Mouse (Mus musculus) cerebellum, adult 11 months (tissue): Measurements from ENCODE around the gene Slc4a3.

Source experiments
- DNase-seq: peaks from one replicate; pipeline ENCODE4 v3.0.0; 2022

Gene Slc4a3

DNA sequence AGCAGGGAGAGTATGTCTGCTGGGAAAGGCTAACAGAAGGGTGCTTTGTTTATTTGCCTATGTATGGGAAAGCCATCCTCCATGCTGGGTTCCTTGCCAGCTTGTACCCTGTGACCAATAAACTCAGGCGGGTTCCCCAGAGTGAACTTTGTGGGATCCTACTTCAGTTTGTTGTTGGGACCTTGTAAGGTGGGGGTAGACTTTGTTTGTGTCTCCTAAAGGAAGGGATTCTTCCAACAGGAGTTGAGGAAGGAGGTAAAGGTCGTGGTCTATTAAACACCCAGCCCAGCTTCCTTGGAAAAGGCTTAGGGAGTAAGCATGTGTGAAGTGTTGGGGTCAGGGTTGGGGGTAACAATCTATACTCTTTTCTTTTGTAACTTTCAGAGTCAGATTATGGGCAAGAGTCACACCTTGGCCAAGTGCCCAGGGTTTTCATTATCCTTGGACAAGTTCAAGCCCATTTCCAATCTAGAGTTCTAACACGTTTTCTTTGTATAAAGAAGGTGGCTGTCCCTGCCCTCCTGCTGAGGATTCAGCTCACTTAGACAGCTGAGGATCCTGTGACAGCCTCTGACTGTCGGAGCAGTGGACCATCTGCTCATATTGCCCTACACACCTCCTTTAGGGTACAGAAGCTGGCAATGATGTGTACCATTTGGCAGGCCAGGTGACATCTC is 15.3 kb downstream of the Slc4a3 start:
- DNase-seq: no peak

- no peak for DNase-seq
Measured at GRCm38 (mm10) chr1:75561898-75562238, 15.8 kb downstream of the Slc4a3 start.

- DNase-seq: no peak
Measured at GRCm38 (mm10) chr1:75564102-75564501, 18.0 kb downstream of the Slc4a3 start.

- DNase-seq: no peak
Measured at GRCm38 (mm10) chr1:75564916-75565315, 18.9 kb downstream of the Slc4a3 start.

GRCm38 (mm10) chr1:75565616-75566015 is 19.6 kb downstream of the Slc4a3 start:
- no peak for DNase-seq

DNA sequence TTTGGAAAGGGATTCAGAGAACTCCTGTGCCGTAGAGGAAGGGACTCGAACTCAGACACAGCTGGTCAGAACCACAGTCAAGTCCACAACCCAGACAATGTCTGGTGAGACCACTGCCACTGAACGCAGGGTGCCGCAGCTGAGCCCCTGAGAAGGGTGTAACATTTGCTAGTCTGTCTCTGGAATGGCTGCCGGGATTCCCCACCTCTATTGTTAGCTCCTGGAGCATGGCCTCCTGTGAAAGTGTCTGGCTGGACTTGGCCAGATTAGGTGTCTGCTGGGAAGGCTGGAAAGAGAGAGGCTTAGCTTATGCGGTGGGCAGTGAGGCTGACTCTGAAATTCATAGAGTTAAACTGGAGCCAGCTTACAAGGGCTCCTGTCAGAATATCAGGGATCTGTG is 24.3 kb downstream of the Slc4a3 start:
- no peak for DNase-seq

- DNase-seq: peak; percentile 85
Measured at GRCm38 (mm10) chr1:75572776-75573175, 26.7 kb downstream of the Slc4a3 start.

DNA sequence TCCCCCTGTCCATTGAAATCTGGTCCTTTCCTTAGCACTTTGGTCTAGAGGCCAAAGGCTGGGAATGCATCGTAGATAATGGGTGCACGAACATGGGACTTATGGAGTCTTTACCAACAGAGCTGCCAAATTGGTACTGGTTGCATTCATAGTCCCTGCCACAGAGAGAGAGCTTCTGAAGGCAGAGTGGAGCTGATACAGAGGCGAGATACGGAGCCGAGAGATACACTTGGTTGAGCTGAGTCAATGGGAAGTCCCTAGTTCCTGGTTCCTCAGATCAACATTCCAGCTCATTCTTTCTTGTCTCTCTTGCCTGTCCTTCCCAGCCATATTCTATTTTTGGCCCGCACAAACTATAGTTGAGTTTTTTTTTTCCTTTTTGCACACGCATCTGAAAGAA is 27.6 kb downstream of the Slc4a3 start:
- no peak for DNase-seq

GRCm38 (mm10) chr1:75574476-75575310 is 28.6 kb downstream of the Slc4a3 start:
- DNase-seq: peak; percentile 56

- no peak for DNase-seq
Measured at GRCm38 (mm10) chr1:75581936-75582624, 36.0 kb downstream of the Slc4a3 start.

GRCm38 (mm10) chr1:75582625-75582956 is 36.5 kb downstream of the Slc4a3 start:
- DNase-seq: no peak

- DNase-seq: no peak
Measured at GRCm38 (mm10) chr1:75583034-75583433, 37.0 kb downstream of the Slc4a3 start.

GRCm38 (mm10) chr1:75586791-75587190 is 40.7 kb downstream of the Slc4a3 start:
- no peak for DNase-seq

GRCm38 (mm10) chr1:75587738-75588719 is 42.0 kb downstream of the Slc4a3 start:
- DNase-seq: no peak

- no peak for DNase-seq
Measured at GRCm38 (mm10) chr1:75588874-75589273, 42.8 kb downstream of the Slc4a3 start.

DNA sequence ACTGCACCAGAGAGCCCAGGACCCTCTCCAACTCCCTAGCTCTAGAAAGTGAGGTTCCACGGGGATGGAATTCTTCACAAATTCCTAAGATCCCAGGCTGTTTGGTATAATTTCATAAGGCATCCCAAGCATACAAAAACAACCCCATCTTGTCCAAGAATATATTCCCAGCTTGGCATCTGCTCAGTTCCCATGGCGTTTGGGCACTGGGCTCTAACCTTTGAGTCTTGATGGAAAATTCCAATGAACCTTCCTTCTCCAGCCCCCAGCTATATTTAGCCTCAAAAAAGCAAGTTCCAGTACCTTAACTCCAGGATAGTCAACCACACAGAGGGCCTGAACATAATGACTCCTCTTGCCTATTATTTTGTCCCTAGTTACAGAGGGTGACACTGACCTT is 43.9 kb downstream of the Slc4a3 start:
- DNase-seq: no peak

GRCm38 (mm10) chr1:75593956-75594355 is 47.9 kb downstream of the Slc4a3 start:
- no peak for DNase-seq

DNA sequence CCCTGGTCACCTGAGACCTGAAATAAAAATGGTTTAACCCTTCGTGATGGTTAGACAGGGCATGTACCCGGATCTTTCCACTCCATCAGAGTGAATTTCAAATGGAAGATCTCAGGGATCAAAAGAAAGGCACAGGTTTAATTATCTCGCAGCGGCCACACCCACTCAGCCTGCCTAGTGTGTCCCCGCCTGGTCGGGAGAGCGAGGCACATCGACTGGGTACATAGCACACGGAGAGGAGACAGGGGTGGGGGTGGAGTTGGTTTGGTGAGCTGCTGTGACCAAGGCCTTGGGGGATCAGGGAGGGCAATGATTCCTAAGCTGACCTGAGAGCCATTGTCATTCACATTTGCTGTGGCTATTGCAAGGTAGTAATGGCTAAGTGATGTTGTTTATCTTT is 48.8 kb downstream of the Slc4a3 start:
- no peak for DNase-seq

DNA sequence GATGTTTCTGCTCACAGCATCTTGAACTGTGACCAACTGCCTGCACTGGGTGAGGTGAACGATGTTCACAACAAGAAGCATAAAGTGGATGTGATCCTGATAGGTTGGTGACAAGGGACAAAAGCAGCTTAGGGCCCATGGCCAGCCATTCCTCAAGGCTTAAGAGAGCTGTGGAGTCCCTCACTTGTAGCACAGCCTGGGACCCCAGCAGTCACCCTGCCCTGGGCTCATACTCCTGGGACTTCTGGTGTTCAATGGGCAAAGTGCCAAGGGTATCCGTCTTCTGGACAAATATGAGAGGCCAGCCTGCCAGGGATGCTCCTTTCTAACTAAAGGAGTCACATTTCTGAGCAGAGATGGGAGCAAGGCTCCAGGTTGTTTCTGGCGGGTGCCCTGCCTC is 49.9 kb downstream of the Slc4a3 start:
- no peak for DNase-seq

DNA sequence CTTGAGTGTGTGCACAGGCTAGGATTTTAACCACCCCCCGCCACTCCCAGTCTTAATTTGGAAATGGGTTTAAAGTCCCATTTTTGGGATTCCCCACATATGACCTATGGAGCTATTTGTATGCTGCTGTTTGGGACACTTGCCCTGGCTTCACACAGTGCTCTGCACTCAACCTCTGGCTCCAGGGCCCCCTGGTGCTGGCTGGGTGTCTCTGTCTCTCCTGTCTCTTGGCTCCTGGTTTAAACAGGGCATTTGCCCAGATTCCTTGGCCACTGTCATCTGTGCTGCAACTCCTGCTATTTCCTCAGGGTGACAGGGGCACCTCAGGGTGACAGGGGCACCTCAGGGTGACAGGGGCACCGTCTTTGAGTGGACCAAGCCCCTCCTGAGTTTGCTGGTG is 50.8 kb downstream of the Slc4a3 start:
- no peak for DNase-seq

DNA sequence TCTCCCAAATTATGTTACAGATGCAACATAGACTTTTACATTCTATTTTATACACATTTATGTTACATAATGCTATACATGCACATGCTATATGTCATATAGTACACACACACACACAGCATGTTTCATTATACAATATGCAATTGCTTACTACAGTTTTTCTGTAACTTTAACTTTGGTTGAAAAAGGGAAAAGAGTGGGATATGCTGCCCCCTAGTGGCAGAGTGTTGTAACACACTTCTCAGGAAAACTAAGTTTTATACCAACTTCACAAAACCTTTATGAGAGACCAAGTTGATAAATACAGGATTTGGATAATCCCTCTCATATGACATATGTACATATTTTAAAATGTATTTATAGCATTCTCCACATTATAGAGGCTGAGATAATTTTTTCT is 51.6 kb downstream of the Slc4a3 start:
- DNase-seq: peak; percentile 51

GRCm38 (mm10) chr1:75601738-75602137 is 55.7 kb downstream of the Slc4a3 start:
- DNase-seq: no peak

DNA sequence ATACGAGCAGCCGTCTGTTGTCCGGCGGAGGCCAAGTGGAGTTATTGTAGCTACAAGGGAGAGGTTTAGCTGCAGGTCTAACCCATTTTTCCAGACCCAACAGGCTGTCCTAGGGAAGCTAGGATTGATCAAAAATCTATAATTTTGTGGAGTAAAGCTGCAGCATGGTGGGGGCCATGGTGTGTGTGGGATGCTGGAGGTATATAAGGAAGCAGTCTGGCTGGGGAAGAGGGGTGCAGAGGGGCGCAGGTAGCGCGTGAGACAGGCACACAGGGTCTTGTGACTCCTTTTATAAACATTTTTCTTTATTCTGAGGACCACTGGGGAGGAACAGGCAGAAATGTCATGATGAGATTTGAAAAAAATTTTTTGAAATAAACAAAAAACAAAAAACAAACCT is 57.5 kb downstream of the Slc4a3 start:
- DNase-seq: no peak
